Mouse (Mus musculus) forebrain, postnatal 0 days (tissue): ENCODE results near the gene Cog8. TPM values are rescaled to one million over a fixed set of nuclear protein-coding genes. Genes with fewer than 3 reads are reported as not detected.

Experiments
- ATAC-seq: fragments of 200-750 bp; cut with Nextera tagmentation; 2 replicates; pipeline ENCODE4 v1.8.0; 2017; ENCODE audit warnings: mild to moderate bottlenecking, moderate library complexity
- DNase-seq: peaks from one replicate; pipeline ENCODE4 v3.0.0-alpha.2; 2015
- H3K27ac ChIP-seq: fragments of 300-500 bp; sonication (generic); 2 replicates; pipeline ENCODE4 v1.5.1; 2014; ENCODE audit warnings: low read depth, mild to moderate bottlenecking, antibody characterized with exemption, low read length, moderate library complexity, mixed read lengths
- H3K27me3 ChIP-seq: fragments of 300-500 bp; sonication (generic); 2 replicates; pipeline ENCODE4 v1.6.1; 2014; ENCODE audit warnings: mild to moderate bottlenecking, low read length, mixed read lengths; ENCODE audit not compliant: insufficient read depth
- H3K36me3 ChIP-seq: fragments of 300-500 bp; sonication (generic); 2 replicates; pipeline ENCODE4 v1.6.1; 2014; ENCODE audit warnings: mild to moderate bottlenecking, moderate library complexity; ENCODE audit not compliant: insufficient read depth
- H3K4me1 ChIP-seq: fragments of 300-500 bp; sonication (generic); 2 replicates; pipeline ENCODE4 v1.6.1; 2014; ENCODE audit warnings: antibody characterized with exemption; ENCODE audit not compliant: insufficient read depth
- H3K4me2 ChIP-seq: fragments of 300-500 bp; sonication (generic); 2 replicates; pipeline ENCODE4 v1.6.1; 2014; ENCODE audit warnings: low read depth, mild to moderate bottlenecking, moderate library complexity
- H3K4me3 ChIP-seq: fragments of 300-500 bp; sonication (generic); 2 replicates; pipeline ENCODE4 v1.5.1; 2014; ENCODE audit warnings: low read depth, low read length, mixed read lengths
- H3K9ac ChIP-seq: fragments of 300-500 bp; sonication (generic); 2 replicates; pipeline ENCODE4 v1.6.1; 2014; ENCODE audit warnings: mild to moderate bottlenecking
- H3K9me3 ChIP-seq: fragments of 300-500 bp; sonication (generic); 2 replicates; pipeline ENCODE4 v1.6.1; 2016; ENCODE audit warnings: low read length
- CTCF ChIP-seq: sonication (generic); IDR thresholded peaks from 2 replicates; pipeline ENCODE4 v1.5.1; 2016; ENCODE audit warnings: antibody characterized with exemption, control low read depth, low read depth
- WGBS: fragments of 180-500 bp; shearing (Covaris S2); extraction: QIAGEN DNeasy Blood & Tissue Kit; methylation state at CpG from one replicate; pipeline ENCODE4 v1.1.7; 2014; 5-methylcytosine and 5-hydroxymethylcytosine counted together
- polyA plus RNA-seq: library from polyadenylated mRNA; unstranded; fragments of >200 nt; fragmentation: Nextera tagmentation; extraction: Ambion mirVana; gene quantifications from 2 replicates; pipeline ENCODE4 v1.2.1, GENCODE M21; 2015
- total RNA-seq: library from RNA; depleted of rRNA; stranded (reverse); fragments of >200 nt; gene quantifications from 2 replicates; pipeline ENCODE4 v1.2.3, GENCODE M21; 2014

The Cog8 gene
- total and polyA plus RNA-seq, 2 experiments from 2014 or later = 33.2 to 61.3 TPM

- Histone ChIP-seq H3K4me1 (peaks cover 3% of the 10 kb centered on the region; the same call in 1 of the 2 replicates), H3K9ac (no peak overlapping the region), H3K4me3 (no peak overlapping the region), H3K4me2 (no peak overlapping the region), H3K36me3 (peaks cover 22% of the 10 kb centered on the region), H3K9me3 (no peaks in the 10 kb centered on the region), H3K27ac (no peak overlapping the region), H3K27me3 (no peaks in the 10 kb centered on the region)
- TF ChIP-seq CTCF = no peak
- WGBS = 87% methylated on average over 1 of the region's 1 CpGs
- no peak for DNase-seq
- no peak for ATAC-seq
Observed at GRCm38 (mm10) chr8:107062613-107063012, 6.1 kb upstream of the Cog8 start.

GRCm38 (mm10) chr8:107056973-107057369 lies 482 bp upstream of the Cog8 start:
- peak; percentile 40; the same call in 1 of the 2 replicates for TF ChIP-seq CTCF
- peak overlapping the region; percentile 59 for H3K4me2 ChIP-seq
- DNase-seq = no peak
- under 1% methylated on average over 33 of the region's 33 CpGs for WGBS
- peaks cover 14% of the 10 kb centered on the region for H3K4me1 ChIP-seq
- H3K27me3 ChIP-seq = no peaks in the 10 kb centered on the region
- no peak overlapping the region; the same call in 1 of the 2 replicates for H3K27ac ChIP-seq
- H3K4me3 ChIP-seq = peak overlapping the region; percentile 94
- H3K36me3 ChIP-seq = peaks cover 34% of the 10 kb centered on the region
- H3K9me3 ChIP-seq = no peaks in the 10 kb centered on the region
- peak overlapping the region; percentile 67 for H3K9ac ChIP-seq
- peak; percentile 40 for ATAC-seq

GRCm38 (mm10) chr8:107052046-107052445 lies 4.4 kb downstream of the Cog8 start:
- H3K4me3 ChIP-seq = no peak overlapping the region
- no peak for ATAC-seq
- H3K4me2 ChIP-seq = no peak overlapping the region
- over 99% methylated on average over 8 of the region's 8 CpGs for WGBS
- no peak overlapping the region for H3K27ac ChIP-seq
- TF ChIP-seq CTCF = no peak
- peaks cover 6% of the 10 kb centered on the region; the same call in 1 of the 2 replicates for H3K4me1 ChIP-seq
- H3K9ac ChIP-seq = no peak overlapping the region
- peaks cover 31% of the 10 kb centered on the region for H3K36me3 ChIP-seq
- H3K27me3 ChIP-seq = no peaks in the 10 kb centered on the region
- DNase-seq = no peak
- H3K9me3 ChIP-seq = no peaks in the 10 kb centered on the region

- no peaks in the 10 kb centered on the region for H3K9me3 ChIP-seq
- no peak for TF ChIP-seq CTCF
- no peak for DNase-seq
- H3K4me1 ChIP-seq = no peaks in the 10 kb centered on the region
- no peak overlapping the region for H3K4me3 ChIP-seq
- no peaks in the 10 kb centered on the region for H3K27me3 ChIP-seq
- peaks cover 55% of the 10 kb centered on the region for H3K36me3 ChIP-seq
- WGBS = 97% methylated on average over 4 of the region's 4 CpGs
- H3K27ac ChIP-seq = no peak overlapping the region
- no peak overlapping the region for H3K9ac ChIP-seq
- no peak for ATAC-seq
- peak overlapping the region; percentile 83; the same call in 1 of the 2 replicates for H3K4me2 ChIP-seq
Observed at GRCm38 (mm10) chr8:107049480-107049879, 7.0 kb downstream of the Cog8 start.

- Histone ChIP-seq H3K9me3 (no peaks in the 10 kb centered on the region), H3K9ac (peak within 1 kb of the TSS; percentile 67), H3K27ac (peak within 1 kb of the TSS; percentile 86), H3K36me3 (peaks cover 65% of the 10 kb centered on the region), H3K4me1 (no peaks in the 10 kb centered on the region), H3K4me3 (peak within 1 kb of the TSS; percentile 70), H3K4me2 (peak within 1 kb of the TSS; percentile 83), H3K27me3 (no peaks in the 10 kb centered on the region)
- under 1% methylated on average over 87 of the region's 87 CpGs for WGBS
- TF ChIP-seq CTCF = 0 out of 2 replicates have a peak, but pooled peaks have one; percentile 13
- ATAC-seq (peak; percentile 89), DNase-seq (peak; percentile 88)
Observed at GRCm38 (mm10) chr8:107048061-107048941, 8.2 kb downstream of the Cog8 start, which contains the start of gene Pdf. Gene Pdf (minus strand): TSS chr8:107048614.

- TF ChIP-seq CTCF = no peak
- WGBS = 88% methylated on average over 5 of the region's 5 CpGs
- Histone ChIP-seq H3K9me3 (no peaks in the 10 kb centered on the region), H3K27me3 (no peaks in the 10 kb centered on the region), H3K4me3 (no peak overlapping the region), H3K4me2 (no peak overlapping the region), H3K36me3 (peaks cover 69% of the 10 kb centered on the region), H3K9ac (no peak overlapping the region), H3K27ac (no peak overlapping the region), H3K4me1 (no peaks in the 10 kb centered on the region)
- DNase-seq = no peak
- no peak for ATAC-seq
Observed at GRCm38 (mm10) chr8:107046976-107047375, 9.5 kb downstream of the Cog8 start.

- TF ChIP-seq CTCF = no peak
- Histone ChIP-seq H3K4me1 (no peaks in the 10 kb centered on the region), H3K9me3 (no peaks in the 10 kb centered on the region), H3K36me3 (peaks cover 76% of the 10 kb centered on the region), H3K27me3 (no peaks in the 10 kb centered on the region), H3K27ac (no peak overlapping the region), H3K9ac (no peak overlapping the region), H3K4me2 (no peak overlapping the region), H3K4me3 (no peak overlapping the region)
- ATAC-seq = no peak
- no peak for DNase-seq
- 94% methylated on average over 6 of the region's 6 CpGs for WGBS
Observed at GRCm38 (mm10) chr8:107045478-107045877, 11.0 kb downstream of the Cog8 start.
